Mouse (Mus musculus): ENCODE results near the gene Spsb1.

Gene Spsb1

GRCm38 (mm10) chr4:149854770-149855169, 100.1 kb downstream of the Spsb1 start:
- peak; percentile 40 for DNase-seq

GRCm38 (mm10) chr4:149854301-149854708, 100.5 kb downstream of the Spsb1 start:
- DNase-seq = peak; percentile 92

DNA sequence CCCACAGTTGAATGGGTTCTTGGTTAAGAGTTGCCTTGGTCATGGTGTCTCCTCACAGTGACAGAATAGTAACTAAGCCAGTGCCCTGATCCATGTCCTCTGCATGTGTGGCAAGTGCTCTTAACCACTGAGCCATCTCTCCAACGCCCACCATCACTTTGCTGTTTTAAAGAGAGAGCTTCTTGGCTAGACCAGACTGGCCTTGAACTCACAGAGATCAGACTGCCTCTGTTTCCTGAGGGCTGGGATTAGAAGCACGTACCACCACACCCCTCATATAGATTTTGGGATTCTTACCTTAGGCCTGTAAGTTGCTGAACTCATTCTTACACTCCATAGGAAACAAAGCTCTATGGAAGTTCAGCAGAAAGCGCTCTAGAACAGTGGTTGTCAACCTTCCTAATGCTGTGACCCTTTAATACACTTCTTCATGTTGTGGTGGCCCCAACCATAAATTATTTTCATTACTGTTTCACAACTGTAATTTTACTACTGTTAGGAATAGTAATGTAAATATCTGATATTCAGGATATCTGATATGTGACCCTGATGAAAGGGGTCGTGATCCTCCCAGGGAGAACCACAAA, 101.1 kb downstream of the Spsb1 start:
- DNase-seq = no peak

DNA sequence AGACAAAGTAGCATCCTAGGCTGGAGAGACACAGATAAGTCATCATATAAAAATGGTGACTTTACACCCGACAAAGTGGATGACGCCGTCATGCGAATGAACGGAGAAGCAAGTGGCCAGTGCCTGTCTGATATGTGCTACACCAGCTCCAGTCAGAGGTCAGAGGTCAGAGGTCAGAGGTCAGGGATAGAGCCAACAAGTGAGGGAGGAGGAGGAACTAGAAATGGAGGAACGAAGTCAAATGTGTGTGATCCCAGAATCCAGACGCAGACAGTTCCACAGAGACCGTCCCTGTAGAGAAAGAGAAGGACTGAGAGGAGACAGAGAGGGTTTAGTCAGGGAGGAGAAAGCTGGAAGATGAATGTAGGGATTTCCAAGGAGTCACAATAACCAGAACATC, 103.3 kb downstream of the Spsb1 start:
- DNase-seq = no peak

DNA sequence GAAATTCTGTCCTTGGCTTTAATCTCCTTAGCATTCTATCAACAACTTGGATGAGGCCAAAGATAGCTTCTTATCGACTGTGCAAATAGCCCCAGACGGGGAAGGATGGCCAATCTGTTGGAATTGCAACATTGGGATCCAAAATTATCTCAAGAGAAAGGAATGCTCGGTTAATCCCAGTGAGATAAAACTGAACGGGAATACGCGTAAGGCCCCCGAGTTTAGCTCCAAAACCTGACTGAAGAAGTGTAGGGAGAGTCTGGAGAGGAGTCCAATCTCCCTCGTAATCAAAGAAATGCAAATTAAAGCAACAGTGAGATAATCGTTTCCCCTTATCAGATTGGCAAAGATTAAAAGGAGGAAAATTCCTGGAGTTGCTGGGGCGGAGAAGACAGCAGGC, 104.2 kb downstream of the Spsb1 start:
- DNase-seq = no peak

- DNase-seq = no peak
These were observed 104.8 kb downstream of the Spsb1 start for GRCm38 (mm10) chr4:149850045-149850444.

GRCm38 (mm10) chr4:149849035-149849434, 105.8 kb downstream of the Spsb1 start:
- no peak for DNase-seq

GRCm38 (mm10) chr4:149846861-149847631, 107.8 kb downstream of the Spsb1 start:
- no peak for DNase-seq
